Mouse (Mus musculus): ENCODE data around the gene Suclg2. TPM values are rescaled to one million over a fixed set of nuclear protein-coding genes. Genes with fewer than 3 reads are reported as not detected.

Suclg2 gene
- 17.3 and 22.4 TPM in 2 replicates for polyA plus RNA-seq (2012; rRNA removed)

GRCm38 (mm10) chr6:95718031-95718968, at the start of gene Suclg2:
TSS of gene Suclg2 (minus strand) at chr6:95718800.

Measured in ovary, adult 2 months (tissue).